Mouse (Mus musculus) C2C12 (cell line): Measurements from ENCODE around the gene Chd6. TPM values are rescaled to one million over a fixed set of nuclear protein-coding genes. Genes with fewer than 3 reads are reported as not detected.

ENCODE experiments used
- H3K27me3 ChIP-seq: one replicate; pipeline ENCODE4 v1.6.1; 2011; ENCODE audit not compliant: control insufficient read depth, insufficient read depth, insufficient read length
- H3K36me3 ChIP-seq: one replicate; pipeline ENCODE4 v1.6.1; 2011; ENCODE audit not compliant: control insufficient read depth, insufficient read depth
- H3K4me3 ChIP-seq: one replicate; pipeline ENCODE4 v1.5.1; 2011; ENCODE audit warnings: mild to moderate bottlenecking, control low read depth; ENCODE audit not compliant: poor library complexity, insufficient read depth, severe bottlenecking
- H3K79me2 ChIP-seq: one replicate; pipeline ENCODE4 v1.6.1; 2011; ENCODE audit not compliant: control insufficient read depth, insufficient read depth
- H3K79me3 ChIP-seq: one replicate; pipeline ENCODE4 v1.6.1; 2011; ENCODE audit warnings: low read depth, control low read depth
- H3ac ChIP-seq: one replicate; pipeline ENCODE3; 2011; ENCODE audit warnings: low read depth; ENCODE audit not compliant: control insufficient read depth, insufficient read length
- CEBPB ChIP-seq: IDR thresholded peaks from one replicate; pipeline ENCODE4 v1.6.1; 2011; ENCODE audit warnings: low read depth, mild to moderate bottlenecking, control low read depth, moderate library complexity
- CTCF ChIP-seq: IDR thresholded peaks from one replicate; pipeline ENCODE4 v1.5.1; 2011; ENCODE audit not compliant: control insufficient read depth, insufficient read depth, insufficient read length
- FOSL1 ChIP-seq: IDR thresholded peaks from one replicate; pipeline ENCODE4 v1.8.0; 2011; ENCODE audit warnings: mild to moderate bottlenecking, low read length; ENCODE audit not compliant: poor library complexity, insufficient read depth, severe bottlenecking
- MAX ChIP-seq: IDR thresholded peaks from one replicate; pipeline ENCODE4 v1.6.1; 2011; ENCODE audit warnings: mild to moderate bottlenecking, control low read depth
- MYOD1 ChIP-seq: IDR thresholded peaks from one replicate; pipeline ENCODE4 v1.6.1; 2011; ENCODE audit warnings: low read depth; ENCODE audit not compliant: control insufficient read depth, insufficient read length
- MYOG ChIP-seq: IDR thresholded peaks from one replicate; pipeline ENCODE4 v1.6.1; 2011; ENCODE audit not compliant: control insufficient read depth, insufficient read length; ENCODE audit errors: extremely low read depth
- USF1 ChIP-seq: IDR thresholded peaks from one replicate; pipeline ENCODE4 v1.6.1; 2011; ENCODE audit warnings: low read depth, mild to moderate bottlenecking, control low read depth, moderate library complexity
- polyA plus RNA-seq: library from polyadenylated mRNA; unstranded; fragments of >200 nt; fragmentation: generic; extraction: Trizol; gene quantifications from one replicate; pipeline ENCODE4 v1.2.1, GENCODE M21; 2012; ENCODE audit warnings: missing spikeins

The Chd6 gene
- polyA plus RNA-seq, 1 experiment = 3.9 TPM

DNA sequence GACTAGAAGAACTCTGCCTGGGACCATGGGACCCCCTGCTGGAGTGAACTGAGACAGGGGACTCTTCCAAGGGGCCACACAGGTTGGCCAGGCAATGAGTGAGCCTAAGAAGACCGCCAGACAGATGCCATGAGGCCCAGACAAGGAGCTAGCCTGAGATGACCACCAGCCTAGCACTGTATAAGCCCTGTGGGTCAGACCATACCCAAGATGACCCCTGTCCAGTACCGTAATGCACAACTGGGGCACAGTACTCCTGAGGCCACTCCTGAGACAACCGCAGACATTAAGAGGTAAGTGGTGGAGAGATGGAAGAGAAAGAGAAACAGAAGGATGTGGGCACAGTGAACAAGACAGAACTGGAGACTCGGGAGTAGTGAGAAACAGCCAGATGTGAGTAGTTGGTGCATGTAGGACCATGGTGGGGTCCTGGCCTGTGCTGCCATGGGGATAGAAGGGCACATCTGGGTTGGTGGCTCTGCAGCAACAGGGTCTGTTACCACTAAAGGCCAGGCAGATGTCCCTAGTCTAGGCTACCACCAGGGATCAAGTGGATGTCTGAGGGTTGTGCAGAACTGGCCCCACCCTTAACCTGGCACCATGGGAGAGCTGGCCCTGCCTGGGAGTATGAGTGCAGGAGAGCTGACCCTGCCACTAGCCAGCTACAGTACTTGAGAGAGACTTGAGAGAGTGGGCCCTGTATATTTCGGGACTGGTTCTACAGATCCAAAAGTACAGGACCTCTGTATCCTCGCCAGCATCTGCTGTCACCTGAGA is 111.7 kb downstream of the Chd6 start:
- TF ChIP-seq MYOD1 (no peak), MYOG (no peak), USF1 (no peak)
- Histone ChIP-seq H3K79me3 (no peaks in the 10 kb centered on the region), H3K79me2 (no peaks in the 10 kb centered on the region), H3K36me3 (peaks cover 3% of the 10 kb centered on the region), H3ac (no peak overlapping the region), H3K27me3 (no peaks in the 10 kb centered on the region), H3K4me3 (no peak overlapping the region)

DNA sequence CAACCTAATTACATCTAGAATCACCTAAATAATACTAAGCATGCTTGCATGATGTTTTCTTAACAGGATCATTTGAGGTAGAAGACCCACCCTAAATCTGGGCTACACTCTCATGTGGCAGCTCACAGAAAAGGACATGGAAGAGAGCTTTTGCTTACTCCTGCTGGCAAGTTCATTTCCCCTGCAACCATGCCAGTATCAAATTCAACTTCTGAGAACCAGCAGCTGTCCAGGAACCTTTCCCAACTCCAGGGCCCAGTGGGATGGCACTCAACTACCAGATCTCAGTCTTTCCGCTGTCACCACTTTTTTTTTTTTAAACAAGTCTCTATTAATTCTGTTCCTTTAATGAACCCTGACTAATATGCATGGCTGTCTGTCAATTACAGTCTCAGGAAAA is 114.7 kb downstream of the Chd6 start:
- TF ChIP-seq CEBPB (no peak), MYOG (no peak), CTCF (no peak), MYOD1 (no peak), MAX (no peak), FOSL1 (no peak), USF1 (no peak)
- Histone ChIP-seq H3ac (no peak overlapping the region), H3K27me3 (no peaks in the 10 kb centered on the region), H3K79me3 (no peaks in the 10 kb centered on the region), H3K79me2 (no peaks in the 10 kb centered on the region), H3K36me3 (peaks cover 12% of the 10 kb centered on the region), H3K4me3 (no peak overlapping the region)

DNA sequence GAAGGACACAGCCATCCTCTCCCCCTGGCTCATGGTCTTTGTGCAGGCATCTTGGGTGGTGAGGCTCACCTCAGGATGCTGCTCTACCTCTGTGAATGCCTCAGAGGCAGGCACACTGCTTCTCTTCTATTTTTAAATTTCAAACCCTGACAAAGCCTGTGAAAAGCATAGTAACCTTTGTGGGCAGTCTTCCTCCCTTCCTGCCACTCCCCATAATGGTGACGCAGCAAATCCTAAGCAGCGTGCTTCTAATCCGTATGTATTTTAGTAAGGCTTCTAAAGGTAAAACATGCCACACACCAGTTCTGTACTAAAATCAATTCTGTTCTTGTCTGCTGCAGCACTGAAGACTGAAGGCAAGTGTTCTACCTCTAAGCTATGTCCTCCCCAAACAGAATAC is 116.4 kb downstream of the Chd6 start:
- H3K36me3 ChIP-seq = peaks cover 21% of the 10 kb centered on the region
- no peaks in the 10 kb centered on the region for H3K79me2 ChIP-seq
- no peaks in the 10 kb centered on the region for H3K27me3 ChIP-seq
- H3K4me3 ChIP-seq = no peak overlapping the region
- no peaks in the 10 kb centered on the region for H3K79me3 ChIP-seq
- TF ChIP-seq MAX (no peak), USF1 (no peak), FOSL1 (no peak), MYOD1 (no peak), MYOG (no peak), CEBPB (no peak), CTCF (no peak)
- H3ac ChIP-seq = no peak overlapping the region

DNA sequence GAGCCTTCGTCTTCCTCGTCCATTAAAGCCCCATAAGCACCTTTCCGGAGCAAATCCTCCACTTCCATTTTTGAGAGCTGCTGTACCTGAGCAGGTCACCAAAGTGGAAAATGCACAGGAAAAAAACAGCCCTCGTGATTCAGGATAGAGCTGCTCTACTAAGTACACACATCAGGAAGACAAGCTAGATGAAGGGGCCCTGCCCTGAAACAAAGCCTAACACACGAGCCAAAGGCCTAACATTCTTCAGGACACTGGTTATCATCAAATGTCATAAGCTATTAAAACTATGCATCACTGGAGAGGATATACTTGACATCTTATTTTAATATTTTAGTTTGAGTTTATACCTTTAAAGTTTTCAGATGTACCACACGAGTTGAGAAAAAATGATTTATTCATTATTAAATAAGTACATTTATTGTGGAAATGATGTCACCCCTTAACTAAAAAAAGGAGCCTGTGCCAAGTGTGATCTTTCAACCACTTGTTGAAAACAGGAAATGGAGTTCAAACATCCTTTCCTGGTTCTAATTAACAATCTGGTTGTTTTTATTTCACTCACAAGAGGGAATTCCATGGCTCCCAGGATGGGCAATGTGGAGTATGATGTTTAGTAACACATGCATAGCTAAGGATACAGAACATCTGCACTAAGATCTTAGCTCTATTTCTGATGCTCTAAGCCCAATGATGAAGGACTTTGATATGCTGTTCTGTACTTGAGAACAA is 118.4 kb downstream of the Chd6 start:
- H3K36me3 ChIP-seq = peaks cover 35% of the 10 kb centered on the region
- H3K4me3 ChIP-seq = no peak overlapping the region
- H3K79me2 ChIP-seq = no peaks in the 10 kb centered on the region
- no peak for TF ChIP-seq USF1
- TF ChIP-seq MYOD1 = no peak
- no peak for TF ChIP-seq MAX
- no peak for TF ChIP-seq FOSL1
- no peak for TF ChIP-seq CEBPB
- TF ChIP-seq MYOG = no peak
- no peak for TF ChIP-seq CTCF
- H3K79me3 ChIP-seq = no peaks in the 10 kb centered on the region
- H3ac ChIP-seq = no peak overlapping the region
- H3K27me3 ChIP-seq = no peaks in the 10 kb centered on the region

DNA sequence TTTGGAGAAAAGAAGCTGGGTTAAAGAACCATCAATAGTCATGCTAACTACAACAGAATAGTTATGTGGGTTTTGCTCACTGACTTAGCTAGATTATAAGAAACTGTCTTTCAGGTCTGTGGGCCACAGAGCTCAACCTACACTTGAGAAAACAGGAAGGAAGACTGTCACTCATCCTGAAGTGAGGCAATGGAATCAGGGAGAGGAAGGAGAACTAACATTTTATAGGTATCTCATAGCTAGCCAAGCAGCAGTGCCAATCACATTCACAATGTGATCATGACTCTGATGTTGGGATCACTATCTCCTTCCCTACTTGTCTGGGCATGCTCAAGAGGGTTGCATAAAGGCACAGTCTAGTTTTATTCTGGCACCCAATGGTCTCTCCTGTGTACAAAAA is 121.4 kb downstream of the Chd6 start:
- Histone ChIP-seq H3K36me3 (peaks cover 52% of the 10 kb centered on the region), H3K4me3 (no peak overlapping the region)
- TF ChIP-seq MAX (no peak), FOSL1 (no peak), CTCF (no peak), MYOG (no peak), CEBPB (no peak), USF1 (no peak), MYOD1 (no peak)

DNA sequence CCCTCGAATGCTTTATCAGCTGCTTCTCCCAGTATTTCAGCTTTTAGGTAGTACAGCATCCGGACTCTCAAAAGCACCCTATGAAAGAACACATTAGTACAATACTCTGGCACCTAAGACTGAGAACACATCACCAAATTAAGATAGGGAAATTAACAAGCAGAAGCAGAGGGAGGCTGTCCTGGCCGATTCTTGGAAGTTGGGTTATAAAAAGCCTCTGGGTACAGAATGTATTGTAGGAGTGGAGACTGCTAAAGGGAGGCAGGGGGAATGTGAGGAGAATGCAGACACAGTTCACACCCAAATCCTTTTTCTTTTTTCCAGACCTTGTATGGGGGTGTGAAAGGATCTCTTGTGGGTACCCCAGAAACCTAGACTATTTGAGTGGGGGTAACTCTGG is 126.2 kb downstream of the Chd6 start:
- Histone ChIP-seq H3ac (no peak overlapping the region), H3K36me3 (peaks cover 59% of the 10 kb centered on the region), H3K4me3 (no peak overlapping the region), H3K79me3 (no peaks in the 10 kb centered on the region), H3K79me2 (no peaks in the 10 kb centered on the region), H3K27me3 (no peaks in the 10 kb centered on the region)
- TF ChIP-seq MYOG (no peak), MAX (no peak), CEBPB (no peak), CTCF (no peak), USF1 (no peak), MYOD1 (no peak), FOSL1 (no peak)

More for the DNA sequence above, 121.4 kb downstream of the Chd6 start:
- Histone ChIP-seq H3K79me2 (no peaks in the 10 kb centered on the region), H3K79me3 (no peaks in the 10 kb centered on the region), H3ac (no peak overlapping the region), H3K27me3 (no peaks in the 10 kb centered on the region)
